Mouse (Mus musculus): ENCODE data around the gene Ngrn.
A peak's percentile ranks its signal among the peaks of the same experiment; 100 is the strongest.

Gene Ngrn

DNA sequence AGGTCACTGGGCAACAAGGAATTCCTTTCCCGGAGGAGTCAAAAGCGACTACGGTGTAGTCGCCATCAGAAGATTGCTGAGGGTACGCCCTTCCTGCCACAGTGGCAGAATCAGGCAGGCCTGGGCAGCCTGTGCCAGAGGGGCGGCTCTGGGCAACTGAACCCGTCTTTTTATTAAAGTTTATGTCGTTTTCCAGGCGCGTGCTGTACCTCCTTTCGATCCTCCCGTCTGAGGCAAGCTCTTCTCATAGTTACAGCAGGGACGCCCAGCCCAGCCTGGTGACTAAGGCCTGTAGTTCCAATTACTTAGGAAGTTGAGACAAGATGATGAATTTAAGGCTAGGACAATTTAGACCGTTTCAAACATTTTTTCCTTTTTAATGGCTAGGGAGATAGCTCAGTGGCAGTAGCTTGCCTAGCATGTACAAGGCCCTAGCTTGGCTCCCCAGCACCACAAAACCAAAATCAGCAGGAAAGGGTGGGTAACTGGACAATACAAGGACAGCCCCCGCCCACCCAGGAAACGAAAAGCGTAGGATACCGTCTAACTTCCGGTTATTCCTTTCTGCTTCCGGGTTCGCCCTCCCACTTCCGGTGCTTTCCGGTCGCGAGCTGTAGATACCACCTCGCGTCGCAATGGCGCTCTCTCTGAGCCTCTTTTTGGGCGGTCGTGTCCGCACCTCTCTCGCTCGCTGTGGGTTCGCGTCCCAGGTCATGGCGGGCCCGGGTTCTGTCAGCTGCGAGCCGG is at the start of gene Ngrn:
TSS of gene Ngrn (plus strand) at position 591 of the 747 bp plus-strand sequence.
- peak; percentile 92 for DNase-seq (ENCODE audit: low read depth, low spot score)

DNA sequence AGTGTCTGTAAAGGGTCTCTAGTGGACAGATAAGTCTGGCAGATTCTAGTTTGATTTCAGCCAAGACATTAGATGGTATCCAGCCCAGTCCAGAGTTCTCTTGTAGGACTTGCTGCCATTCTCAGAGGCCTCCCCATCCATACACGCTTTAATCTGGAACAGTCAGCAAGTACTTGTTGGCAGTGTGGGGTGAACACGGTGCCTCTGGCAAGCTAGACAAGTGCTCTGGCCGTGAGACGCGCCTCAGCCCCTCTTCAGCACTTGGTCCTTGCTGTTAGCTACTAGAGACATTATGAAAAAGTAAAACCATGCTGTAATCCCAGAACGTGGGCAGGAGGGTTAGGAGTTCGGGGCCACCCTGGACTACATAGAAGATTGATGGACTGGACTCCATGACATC is 47.4 kb upstream of the Ngrn start:
- no peak for DNase-seq (ENCODE audit: low read depth, low spot score)

GRCm38 (mm10) chr7:80214459-80214858 is 46.6 kb upstream of the Ngrn start:
- no peak for DNase-seq (ENCODE audit: low read depth, low spot score)

DNA sequence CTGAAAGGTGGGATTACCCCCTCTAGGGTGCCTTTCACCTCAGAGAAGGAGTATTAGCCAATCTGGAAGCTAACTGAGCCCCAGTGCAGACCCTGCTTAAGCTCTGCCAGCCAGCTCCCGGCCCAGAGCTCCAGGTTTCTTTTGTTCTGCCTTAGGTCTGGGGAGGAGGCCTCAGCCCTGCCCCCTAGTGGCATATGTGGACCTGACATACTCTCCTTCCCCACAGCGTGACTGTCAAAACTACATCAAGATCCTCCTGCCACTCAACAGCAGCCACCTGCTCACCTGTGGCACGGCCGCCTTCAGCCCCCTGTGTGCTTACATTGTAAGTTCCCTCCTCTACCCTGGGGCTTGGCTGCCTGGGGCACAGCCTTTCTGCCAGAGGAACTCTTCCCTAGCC is 45.6 kb upstream of the Ngrn start:
- peak; percentile 78 for DNase-seq (ENCODE audit: low read depth, low spot score)

- peak; percentile 20 for DNase-seq (ENCODE audit: low read depth, low spot score)
Measured at GRCm38 (mm10) chr7:80216566-80216965, 44.4 kb upstream of the Ngrn start.

- DNase-seq (ENCODE audit: low read depth, low spot score), result no peak
Measured at GRCm38 (mm10) chr7:80218666-80219065, 42.3 kb upstream of the Ngrn start.

DNA sequence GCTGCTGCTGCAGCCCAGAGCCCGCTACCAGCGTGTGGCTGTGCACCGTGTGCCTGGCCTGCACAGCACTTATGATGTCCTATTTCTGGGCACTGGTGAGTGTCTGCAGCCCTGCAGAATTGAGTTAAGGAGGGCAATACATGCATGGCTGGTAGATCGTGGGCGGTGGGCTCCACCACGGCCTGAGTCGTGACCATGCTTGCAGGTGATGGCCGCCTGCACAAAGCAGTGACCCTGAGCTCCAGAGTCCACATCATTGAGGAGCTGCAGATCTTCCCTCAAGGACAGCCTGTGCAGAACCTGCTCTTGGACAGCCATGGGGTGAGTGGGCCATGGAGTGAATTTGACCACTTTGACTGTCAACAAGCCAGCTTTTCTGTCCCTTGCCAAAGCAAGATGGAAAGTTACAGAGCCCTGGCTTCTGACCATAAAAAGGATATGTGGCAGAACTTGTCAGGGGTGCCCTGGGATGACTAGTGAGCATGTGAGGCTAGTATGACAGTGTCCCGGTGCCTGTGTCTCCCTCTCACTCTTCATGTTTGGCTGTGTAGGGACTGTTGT is 40.7 kb upstream of the Ngrn start:
- DNase-seq (ENCODE audit: low read depth, low spot score), result no peak

GRCm38 (mm10) chr7:80221179-80221750 is 39.8 kb upstream of the Ngrn start:
- DNase-seq (ENCODE audit: low read depth, low spot score), result no peak

DNA sequence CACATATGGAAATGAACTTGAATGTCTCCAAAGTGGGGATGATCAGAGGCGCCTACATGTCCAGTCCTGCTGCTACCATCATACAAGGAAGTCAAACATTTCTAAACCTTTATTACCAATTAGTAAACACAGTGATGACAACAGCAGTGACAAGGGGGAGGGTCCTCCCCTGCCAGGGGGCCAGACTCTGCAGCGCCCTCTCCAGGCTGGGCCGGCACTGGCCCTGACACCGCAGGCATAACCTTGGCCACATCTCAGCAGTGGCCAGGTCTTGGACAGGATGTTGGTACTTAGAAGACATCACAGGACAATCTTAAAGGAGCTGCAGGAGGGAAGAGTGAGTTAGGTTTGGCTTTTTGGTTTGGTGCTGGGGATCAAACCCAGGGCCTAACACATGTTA is 34.0 kb upstream of the Ngrn start:
- DNase-seq (ENCODE audit: low read depth, low spot score), result no peak

DNA sequence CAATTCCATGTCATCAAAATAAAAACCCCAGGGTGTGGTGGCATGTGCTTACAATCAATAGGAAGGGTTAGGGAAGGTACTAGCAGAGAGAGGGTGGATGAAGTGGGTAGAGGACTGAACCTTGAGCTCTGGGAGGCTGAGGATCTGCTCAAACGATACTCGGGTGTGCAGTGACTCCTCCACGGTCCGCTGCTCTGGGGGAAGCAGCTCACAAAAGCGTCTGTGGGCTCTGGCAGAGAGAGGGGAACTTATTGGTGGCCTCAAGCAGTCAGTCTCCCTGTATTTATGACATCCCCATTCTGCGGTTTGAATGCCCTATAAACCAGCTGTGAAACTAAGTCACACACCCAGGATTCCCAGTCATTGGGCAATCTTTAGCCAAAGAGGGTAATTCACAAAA is 30.8 kb upstream of the Ngrn start:
- DNase-seq (ENCODE audit: low read depth, low spot score), result no peak

- peak; percentile 76 for DNase-seq (ENCODE audit: low read depth, low spot score)
Measured at GRCm38 (mm10) chr7:80231971-80232488, 29.0 kb upstream of the Ngrn start.

DNA sequence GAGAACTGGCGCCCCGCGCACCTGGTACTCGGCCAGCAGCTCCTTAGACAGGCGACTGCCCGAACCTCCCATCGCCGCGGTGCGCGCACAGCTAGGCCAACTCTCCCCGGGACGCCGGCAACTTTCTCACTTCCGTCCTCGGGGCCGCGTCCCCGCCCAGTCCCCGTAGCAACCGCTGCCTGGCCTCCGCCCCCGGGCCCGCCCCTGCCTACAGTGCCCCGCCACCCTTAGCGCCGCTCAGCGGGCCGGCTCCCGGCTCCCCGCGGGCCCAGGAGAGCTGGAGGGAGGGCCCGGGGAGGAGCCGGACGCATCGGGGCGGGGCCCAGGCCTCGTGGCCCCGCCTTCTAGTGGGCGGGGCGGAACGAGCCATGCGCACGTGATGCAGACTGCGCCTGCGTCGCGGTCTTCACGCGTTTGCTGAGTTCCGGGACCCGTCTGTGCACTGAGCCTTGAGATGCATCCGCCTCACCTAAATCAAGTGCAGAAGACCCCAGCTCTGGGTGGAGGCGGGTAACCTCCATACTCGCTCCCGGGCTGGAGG is 28.5 kb upstream of the Ngrn start, which contains the start of the genes Cib1 and Gdpgp1:
TSS of gene Cib1 (minus strand) at position 325 of the 541 bp plus-strand sequence.
TSS of gene Gdpgp1 (plus strand) at position 377 of the 541 bp plus-strand sequence.
- peak; percentile 88 for DNase-seq (ENCODE audit: low read depth, low spot score)

- no peak for DNase-seq (ENCODE audit: low read depth, low spot score)
Measured at GRCm38 (mm10) chr7:80233799-80234198, 27.2 kb upstream of the Ngrn start.

DNA sequence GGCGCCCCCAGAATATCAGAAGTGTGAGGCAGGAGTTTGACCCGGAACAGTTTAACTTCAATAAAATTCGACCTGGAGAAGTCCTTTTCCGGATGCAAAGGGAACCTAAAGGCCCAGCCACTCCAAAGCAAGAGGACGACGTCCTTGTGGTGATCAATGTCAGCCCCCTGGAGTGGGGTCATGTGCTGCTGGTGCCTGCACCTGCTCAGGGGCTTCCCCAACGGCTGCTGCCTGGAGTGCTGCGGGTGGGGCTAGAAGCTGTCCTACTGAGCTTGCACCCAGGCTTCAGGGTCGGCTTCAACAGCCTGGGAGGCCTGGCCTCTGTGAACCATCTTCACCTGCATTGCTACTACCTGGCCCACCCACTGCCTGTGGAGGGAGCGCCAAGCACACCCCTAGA is 22.5 kb upstream of the Ngrn start:
- no peak for DNase-seq (ENCODE audit: low read depth, low spot score)

- no peak for DNase-seq (ENCODE audit: low read depth, low spot score)
Measured at GRCm38 (mm10) chr7:80241661-80242060, 19.4 kb upstream of the Ngrn start.

DNA sequence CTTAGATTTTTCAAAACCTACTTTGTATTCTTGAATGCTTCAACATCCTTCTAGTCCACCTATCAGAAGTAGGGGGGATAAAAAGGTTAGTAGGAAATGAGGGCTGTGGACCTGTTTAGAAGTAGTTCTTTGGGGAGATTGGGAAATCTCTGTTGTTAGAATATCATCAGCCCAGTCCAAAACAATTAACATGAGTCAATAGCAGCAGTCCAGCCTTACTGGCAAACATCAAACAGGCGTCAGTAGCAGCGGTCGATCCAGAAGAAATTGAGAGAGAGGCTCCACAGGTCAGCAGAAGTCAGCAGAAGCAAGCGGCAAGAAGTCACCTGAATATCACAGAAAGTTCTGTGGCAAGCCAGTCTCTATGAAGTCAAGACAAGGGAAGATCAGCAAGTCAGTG is 16.2 kb upstream of the Ngrn start:
- no peak for DNase-seq (ENCODE audit: low read depth, low spot score)

GRCm38 (mm10) chr7:80246148-80246721 is 14.8 kb upstream of the Ngrn start, which contains the start of gene Ttll13:
Gene Ttll13 (plus strand): TSS chr7:80246376.
- DNase-seq (ENCODE audit: low read depth, low spot score), result peak; percentile 97

- DNase-seq (ENCODE audit: low read depth, low spot score), result no peak
Measured at GRCm38 (mm10) chr7:80246859-80247258, 14.2 kb upstream of the Ngrn start.

GRCm38 (mm10) chr7:80252437-80252836 is 8.6 kb upstream of the Ngrn start:
- DNase-seq (ENCODE audit: low read depth, low spot score), result peak; percentile 9

- DNase-seq (ENCODE audit: low read depth, low spot score), result no peak
Measured at GRCm38 (mm10) chr7:80252886-80253285, 8.1 kb upstream of the Ngrn start.

DNA sequence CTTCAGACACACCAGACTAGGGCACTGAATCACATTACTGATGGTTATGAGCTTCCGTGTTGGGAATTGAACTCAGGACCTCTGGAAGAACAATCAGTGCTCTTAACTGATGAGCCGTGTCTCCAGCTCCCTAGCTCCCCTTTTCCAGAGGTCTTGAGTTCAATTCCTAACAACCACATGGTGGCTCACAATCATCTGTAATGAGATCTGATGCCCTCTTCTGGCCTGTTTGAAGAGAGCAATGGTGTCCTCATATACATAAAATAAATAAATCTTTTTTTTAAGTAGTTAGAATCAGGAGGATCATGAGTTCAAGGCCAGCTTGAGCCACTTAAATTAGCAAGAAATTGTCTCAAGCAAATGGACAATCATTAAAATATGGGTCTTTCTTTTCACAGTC is 5.0 kb upstream of the Ngrn start:
- peak; percentile 31 for DNase-seq (ENCODE audit: low read depth, low spot score)

- no peak for DNase-seq (ENCODE audit: low read depth, low spot score)
Measured at GRCm38 (mm10) chr7:80257706-80258105, 3.3 kb upstream of the Ngrn start.
